Mouse (Mus musculus) adrenal gland, adult 2 months (tissue): ENCODE results near the gene Rftn1. TPM values are rescaled to one million over a fixed set of nuclear protein-coding genes. Genes with fewer than 3 reads are reported as not detected.

Experiments
- DNase-seq: peaks from one replicate; pipeline ENCODE4 v3.0.0; 2021
- polyA plus RNA-seq: library from polyadenylated mRNA; depleted of rRNA; stranded (reverse); fragments of >200 nt; gene quantifications from 2 replicates; pipeline ENCODE4 v1.2.3, GENCODE M21; 2012
- total RNA-seq, 2 experiments: library from RNA; stranded (reverse); gene quantifications; 2 replicates each; pipeline ENCODE4 v1.2.3; 2021

The Rftn1 gene
- total and polyA plus RNA-seq, 3 experiments = 9.1 to 26.8 (median 12.0) TPM

- no peak for DNase-seq
Observed at GRCm38 (mm10) chr17:50063832-50064627, 126.4 kb downstream of the Rftn1 start.

GRCm38 (mm10) chr17:50062649-50063048 is 127.8 kb downstream of the Rftn1 start:
- DNase-seq = no peak

GRCm38 (mm10) chr17:50061446-50061845 is 129.0 kb downstream of the Rftn1 start:
- no peak for DNase-seq

- no peak for DNase-seq
Observed at GRCm38 (mm10) chr17:50060220-50060619, 130.3 kb downstream of the Rftn1 start.

GRCm38 (mm10) chr17:50059417-50059816 is 131.1 kb downstream of the Rftn1 start:
- DNase-seq = no peak

- no peak for DNase-seq
Observed at GRCm38 (mm10) chr17:50055154-50055756, 135.2 kb downstream of the Rftn1 start.

- DNase-seq = no peak
Observed at GRCm38 (mm10) chr17:50054586-50054985, 135.9 kb downstream of the Rftn1 start.

- no peak for DNase-seq
Observed at GRCm38 (mm10) chr17:50053961-50054360, 136.5 kb downstream of the Rftn1 start.

GRCm38 (mm10) chr17:50052741-50053468 is 137.6 kb downstream of the Rftn1 start:
- no peak for DNase-seq

GRCm38 (mm10) chr17:50050456-50050855 is 140.0 kb downstream of the Rftn1 start:
- DNase-seq = no peak

- DNase-seq = no peak
Observed at GRCm38 (mm10) chr17:50048209-50048608, 142.3 kb downstream of the Rftn1 start.

- no peak for DNase-seq
Observed at GRCm38 (mm10) chr17:50047182-50047581, 143.3 kb downstream of the Rftn1 start.

- DNase-seq = no peak
Observed at GRCm38 (mm10) chr17:50040727-50041410, 149.6 kb downstream of the Rftn1 start.

GRCm38 (mm10) chr17:50037882-50038665 is 152.4 kb downstream of the Rftn1 start:
- no peak for DNase-seq

GRCm38 (mm10) chr17:50037416-50037815 is 153.1 kb downstream of the Rftn1 start:
- peak; percentile 50 for DNase-seq

GRCm38 (mm10) chr17:50036751-50037385 is 153.6 kb downstream of the Rftn1 start:
- DNase-seq = no peak

- DNase-seq = no peak
Observed at GRCm38 (mm10) chr17:50033698-50034097, 156.8 kb downstream of the Rftn1 start.

- DNase-seq = no peak
Observed at GRCm38 (mm10) chr17:50031548-50032491, 158.7 kb downstream of the Rftn1 start.

GRCm38 (mm10) chr17:50025651-50026050 is 164.8 kb downstream of the Rftn1 start:
- no peak for DNase-seq

GRCm38 (mm10) chr17:50025173-50025626 is 165.3 kb downstream of the Rftn1 start:
- no peak for DNase-seq
